Mouse (Mus musculus): ENCODE measurements around the gene Tpbgl. TPM values are rescaled to one million over a fixed set of nuclear protein-coding genes. Genes with fewer than 3 reads are reported as not detected.

The Tpbgl gene
- 1 to 10 TPM; 2.3 to 3.2 TPM for total RNA-seq (2021)
- long read RNA-seq, experiment 1, transcript Tpbgl-201 (1 exons, 3,022 nt), result major isoform, 5 of 5 reads
- long read RNA-seq, experiment 1, partial matches to known transcripts, result 0 of 5 reads
- long read RNA-seq, experiment 1, other reads (novel, unspliced or antisense), result 0 of 5 reads
- long read RNA-seq, experiment 2, result 0 reads

GRCm38 (mm10) chr7:99626376-99627270, at the start of gene Tpbgl:
Gene Tpbgl (minus strand): TSS chr7:99627103.
- DNase-seq, result peak; percentile 82 to 89

- DNase-seq, result peak in 1 of 2 experiments; percentile 82
These were observed 48.0 kb upstream of the Tpbgl start for GRCm38 (mm10) chr7:99674890-99675289.

GRCm38 (mm10) chr7:99674209-99674608, 47.3 kb upstream of the Tpbgl start:
- peak in 1 of 2 experiments; percentile 37 for DNase-seq

- DNase-seq, result no peak
These were observed 46.3 kb upstream of the Tpbgl start for GRCm38 (mm10) chr7:99673188-99673587.

GRCm38 (mm10) chr7:99671544-99672435, 44.9 kb upstream of the Tpbgl start:
- no peak for DNase-seq

GRCm38 (mm10) chr7:99670915-99671314, 44.0 kb upstream of the Tpbgl start:
- DNase-seq, result no peak

- DNase-seq, result peak in 1 of 2 experiments; percentile 62
These were observed 41.9 kb upstream of the Tpbgl start for GRCm38 (mm10) chr7:99668802-99669201.

- peak in 1 of 2 experiments; percentile 42 for DNase-seq
These were observed 40.2 kb upstream of the Tpbgl start for GRCm38 (mm10) chr7:99667096-99667495.

GRCm38 (mm10) chr7:99665731-99666452, 39.0 kb upstream of the Tpbgl start:
- DNase-seq, result peak; percentile 50 to 51

- peak; percentile 91 to 94 for DNase-seq
These were observed 37.9 kb upstream of the Tpbgl start for GRCm38 (mm10) chr7:99664571-99665485.

- DNase-seq, result no peak
These were observed 36.8 kb upstream of the Tpbgl start for GRCm38 (mm10) chr7:99663507-99664220.

- DNase-seq, result no peak
These were observed 35.4 kb upstream of the Tpbgl start for GRCm38 (mm10) chr7:99662311-99662710.

- peak; percentile 76 to 78 for DNase-seq
These were observed 34.8 kb upstream of the Tpbgl start for GRCm38 (mm10) chr7:99661571-99662230.

- DNase-seq, result no peak
These were observed 34.2 kb upstream of the Tpbgl start for GRCm38 (mm10) chr7:99661071-99661470.

- peak; percentile 85 to 97 for DNase-seq
These were observed 32.6 kb upstream of the Tpbgl start for GRCm38 (mm10) chr7:99659379-99660029.

- DNase-seq, result no peak
These were observed 27.3 kb upstream of the Tpbgl start for GRCm38 (mm10) chr7:99654244-99654643.

- no peak for DNase-seq
These were observed 22.7 kb upstream of the Tpbgl start for GRCm38 (mm10) chr7:99649585-99649984.

GRCm38 (mm10) chr7:99648623-99649022, 21.7 kb upstream of the Tpbgl start:
- peak; percentile 80 to 86 for DNase-seq

GRCm38 (mm10) chr7:99644701-99645100, 17.8 kb upstream of the Tpbgl start:
- DNase-seq, result no peak

Data from heart, adult 18-20 months (tissue).